Mouse (Mus musculus) heart, adult 10 weeks (tissue): ENCODE results near the gene Sv2b. TPM values are rescaled to one million over a fixed set of nuclear protein-coding genes. Genes with fewer than 3 reads are reported as not detected.

Experiments
- polyA plus RNA-seq: library from polyadenylated mRNA; stranded (reverse); fragments of 350-450 nt; fragmentation: Illumina TruSeq; extraction: RNeasy Lipid Tissue Mini Kit (QIAGEN cat#74804); gene quantifications from one replicate; pipeline ENCODE4 v1.2.3, GENCODE M21; 2014; ENCODE audit warnings: low read depth, low replicate concordance

Sv2b gene
- polyA plus RNA-seq: 0.52 TPM

GRCm38 (mm10) chr7:75308457-75309312 is at the start of gene Sv2b:
Gene Sv2b, minus strand, starts transcription at chr7:75309262.

Other genes starting within 250 kb of the Sv2b start
- 29.1 TPM for gene Akap13, start 146.3 kb upstream of the Sv2b start, polyA plus RNA-seq